Mouse (Mus musculus): ENCODE measurements around the gene Smox. TPM values are rescaled to one million over a fixed set of nuclear protein-coding genes. Genes with fewer than 3 reads are reported as not detected.

Smox gene
- total and polyA plus RNA-seq, 2 experiments, result 2.8 to 6.0 TPM

DNA sequence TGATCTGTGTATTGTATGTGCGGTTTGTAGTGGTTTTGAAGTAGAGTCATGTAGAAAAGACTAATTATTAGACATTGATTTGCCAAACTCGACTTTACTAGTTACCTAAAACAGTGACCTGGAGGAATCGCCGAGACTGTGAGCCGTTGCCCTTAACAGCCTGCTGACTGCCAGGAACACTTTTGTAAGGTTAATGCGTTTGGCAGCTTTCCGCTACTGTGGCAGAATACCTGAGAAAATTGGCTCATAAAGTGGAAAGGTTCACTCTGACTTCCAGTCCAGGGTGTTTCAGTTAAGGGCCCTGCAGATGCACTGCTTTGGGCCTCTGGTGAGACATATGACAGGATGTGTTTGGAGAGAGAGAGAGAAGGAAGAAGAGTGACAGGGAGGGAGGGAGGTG lies 40.0 kb downstream of the Smox start:
- Histone ChIP-seq H3K36me3 (ENCODE audit: control insufficient read depth, insufficient read depth, low read length) (no peaks in the 10 kb centered on the region), H3K9ac (ENCODE audit: low read depth, low read length) (no peak overlapping the region), H3K4me3 (ENCODE audit: insufficient read depth, low read depth, low read length) (no peak overlapping the region), H3K27ac (replicated peaks; ENCODE audit: insufficient read depth, low read depth, low read length) (no peak overlapping the region), H3K79me2 (ENCODE audit: control insufficient read depth, insufficient read depth, low read length) (no peaks in the 10 kb centered on the region), H3K27me3 (ENCODE audit: control insufficient read depth, insufficient read depth, low read length) (no peaks in the 10 kb centered on the region), H3K4me1 (ENCODE audit: control insufficient read depth, insufficient read depth, low read length) (no peaks in the 10 kb centered on the region)
- TF ChIP-seq POLR2A (IDR thresholded peaks at IDR 0.05; ENCODE audit: extremely low read depth, insufficient read depth, low read length), result no peak
- TF ChIP-seq CTCF (IDR thresholded peaks at IDR 0.05; ENCODE audit: low read depth, low read length), result no peak
- DNase-seq (ENCODE audit: extremely low read depth, low read depth, low spot score), result peak; percentile 16
- WGBS, result 68% methylated on average over 7 of the region's 7 CpGs

DNA sequence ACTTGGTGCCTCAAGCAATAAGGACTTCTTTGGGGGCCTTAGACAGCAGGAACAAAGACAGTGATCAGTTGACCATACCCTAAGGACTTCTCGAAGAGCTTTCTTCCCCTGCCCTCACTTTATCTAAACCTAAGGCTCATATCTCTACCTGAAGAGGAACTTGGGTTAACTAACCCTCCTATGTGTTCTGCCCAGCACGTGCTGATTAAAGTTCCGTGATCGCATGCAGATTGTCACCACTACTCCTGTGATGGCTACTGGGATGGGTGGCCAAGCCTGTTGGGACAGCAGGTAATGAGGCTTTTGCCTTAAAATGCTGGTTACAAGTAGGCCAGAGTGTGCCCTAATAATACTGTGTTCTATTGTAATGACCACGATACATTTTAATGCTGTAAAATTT lies 43.9 kb downstream of the Smox start:
- no peaks in the 10 kb centered on the region for H3K36me3 ChIP-seq (ENCODE audit: control insufficient read depth, insufficient read depth, low read length)
- no peak for TF ChIP-seq CTCF (IDR thresholded peaks at IDR 0.05; ENCODE audit: low read depth, low read length)
- H3K27me3 ChIP-seq (ENCODE audit: control insufficient read depth, insufficient read depth, low read length), result no peaks in the 10 kb centered on the region
- H3K4me1 ChIP-seq (ENCODE audit: control insufficient read depth, insufficient read depth, low read length), result peaks cover 2% of the 10 kb centered on the region; the same call in 1 of the 2 replicates
- no peak overlapping the region for H3K27ac ChIP-seq (replicated peaks; ENCODE audit: insufficient read depth, low read depth, low read length)
- 93% methylated on average over 5 of the region's 5 CpGs for WGBS
- no peak for DNase-seq (ENCODE audit: extremely low read depth, low read depth, low spot score)
- no peaks in the 10 kb centered on the region for H3K79me2 ChIP-seq (ENCODE audit: control insufficient read depth, insufficient read depth, low read length)
- H3K4me3 ChIP-seq (ENCODE audit: insufficient read depth, low read depth, low read length), result no peak overlapping the region
- no peak overlapping the region for H3K9ac ChIP-seq (ENCODE audit: low read depth, low read length)

DNA sequence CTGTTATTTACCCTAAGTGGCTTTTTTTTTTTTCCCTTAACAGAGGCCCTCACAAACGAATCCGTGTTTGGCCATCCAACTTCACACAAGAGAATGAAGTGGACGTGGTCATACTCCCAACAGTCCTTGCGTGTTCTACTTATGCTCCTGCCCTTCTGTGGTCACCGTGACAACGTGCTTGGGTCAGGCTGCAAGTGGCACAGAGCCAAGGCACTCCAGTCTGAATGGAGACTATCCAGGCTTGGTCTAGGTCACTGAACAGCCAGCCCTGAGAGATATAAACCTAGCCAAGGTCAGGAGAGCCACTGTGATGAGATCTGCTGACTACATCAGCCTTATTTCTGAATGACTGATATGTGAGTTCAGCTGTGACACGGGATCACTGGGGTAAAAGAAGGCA lies 47.0 kb downstream of the Smox start:
- H3K27me3 ChIP-seq (ENCODE audit: control insufficient read depth, insufficient read depth, low read length), result no peaks in the 10 kb centered on the region
- no peaks in the 10 kb centered on the region for H3K36me3 ChIP-seq (ENCODE audit: control insufficient read depth, insufficient read depth, low read length)
- no peak for TF ChIP-seq CTCF (IDR thresholded peaks at IDR 0.05; ENCODE audit: low read depth, low read length)
- TF ChIP-seq POLR2A (IDR thresholded peaks at IDR 0.05; ENCODE audit: extremely low read depth, insufficient read depth, low read length), result no peak
- H3K27ac ChIP-seq (replicated peaks; ENCODE audit: insufficient read depth, low read depth, low read length), result no peak overlapping the region
- DNase-seq (ENCODE audit: extremely low read depth, low read depth, low spot score), result peak; percentile 72
- H3K4me1 ChIP-seq (ENCODE audit: control insufficient read depth, insufficient read depth, low read length), result peaks cover 3% of the 10 kb centered on the region; the same call in 1 of the 2 replicates
- H3K9ac ChIP-seq (ENCODE audit: low read depth, low read length), result no peak overlapping the region
- WGBS, result 24% methylated on average over 7 of the region's 7 CpGs
- no peak overlapping the region for H3K4me3 ChIP-seq (ENCODE audit: insufficient read depth, low read depth, low read length)
- H3K79me2 ChIP-seq (ENCODE audit: control insufficient read depth, insufficient read depth, low read length), result no peaks in the 10 kb centered on the region

GRCm38 (mm10) chr2:131539780-131540179 lies 48.5 kb downstream of the Smox start:
- TF ChIP-seq POLR2A (IDR thresholded peaks at IDR 0.05; ENCODE audit: extremely low read depth, insufficient read depth, low read length), result no peak
- TF ChIP-seq CTCF (IDR thresholded peaks at IDR 0.05; ENCODE audit: low read depth, low read length), result no peak
- WGBS, result 88% methylated on average over 6 of the region's 6 CpGs

DNA sequence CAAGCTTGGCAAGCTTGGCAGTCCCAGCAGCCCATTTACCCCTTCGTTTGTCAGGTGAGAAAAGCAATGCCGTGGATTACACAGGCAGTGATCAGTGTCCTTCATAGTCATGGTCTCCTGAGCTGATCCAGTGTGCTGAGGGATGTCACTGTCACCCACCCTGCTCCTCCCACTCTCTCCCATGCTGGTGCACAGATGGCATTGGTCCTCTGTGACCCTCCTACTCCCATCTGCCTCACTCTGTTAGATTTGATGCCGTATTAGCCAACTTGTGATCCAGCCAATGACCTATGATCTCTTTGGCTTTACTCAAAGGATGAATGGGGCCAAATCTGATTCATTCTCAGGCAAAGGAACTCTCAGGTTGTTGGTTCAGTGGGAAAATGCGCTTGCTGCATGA lies 50.4 kb downstream of the Smox start:
- DNase-seq (ENCODE audit: extremely low read depth, low read depth, low spot score), result peak; percentile 84
- WGBS, result 16% methylated on average over 4 of the region's 4 CpGs
- Histone ChIP-seq H3K27ac (replicated peaks; ENCODE audit: insufficient read depth, low read depth, low read length) (no peak overlapping the region), H3K4me1 (ENCODE audit: control insufficient read depth, insufficient read depth, low read length) (peaks cover 3% of the 10 kb centered on the region; the same call in 1 of the 2 replicates), H3K27me3 (ENCODE audit: control insufficient read depth, insufficient read depth, low read length) (peaks cover 7% of the 10 kb centered on the region; the same call in 1 of the 2 replicates), H3K9ac (ENCODE audit: low read depth, low read length) (no peak overlapping the region), H3K79me2 (ENCODE audit: control insufficient read depth, insufficient read depth, low read length) (no peaks in the 10 kb centered on the region), H3K4me3 (ENCODE audit: insufficient read depth, low read depth, low read length) (no peak overlapping the region), H3K36me3 (ENCODE audit: control insufficient read depth, insufficient read depth, low read length) (no peaks in the 10 kb centered on the region)
- TF ChIP-seq POLR2A (IDR thresholded peaks at IDR 0.05; ENCODE audit: extremely low read depth, insufficient read depth, low read length) (no peak), CTCF (IDR thresholded peaks at IDR 0.05; ENCODE audit: low read depth, low read length) (no peak)

More at GRCm38 (mm10) chr2:131539780-131540179, 48.5 kb downstream of the Smox start:
- Histone ChIP-seq H3K4me3 (ENCODE audit: insufficient read depth, low read depth, low read length) (no peak overlapping the region), H3K27ac (replicated peaks; ENCODE audit: insufficient read depth, low read depth, low read length) (no peak overlapping the region), H3K4me1 (ENCODE audit: control insufficient read depth, insufficient read depth, low read length) (peaks cover 3% of the 10 kb centered on the region; the same call in 1 of the 2 replicates), H3K36me3 (ENCODE audit: control insufficient read depth, insufficient read depth, low read length) (no peaks in the 10 kb centered on the region), H3K9ac (ENCODE audit: low read depth, low read length) (no peak overlapping the region), H3K79me2 (ENCODE audit: control insufficient read depth, insufficient read depth, low read length) (no peaks in the 10 kb centered on the region), H3K27me3 (ENCODE audit: control insufficient read depth, insufficient read depth, low read length) (no peaks in the 10 kb centered on the region)
- no peak for DNase-seq (ENCODE audit: extremely low read depth, low read depth, low spot score)

DNA sequence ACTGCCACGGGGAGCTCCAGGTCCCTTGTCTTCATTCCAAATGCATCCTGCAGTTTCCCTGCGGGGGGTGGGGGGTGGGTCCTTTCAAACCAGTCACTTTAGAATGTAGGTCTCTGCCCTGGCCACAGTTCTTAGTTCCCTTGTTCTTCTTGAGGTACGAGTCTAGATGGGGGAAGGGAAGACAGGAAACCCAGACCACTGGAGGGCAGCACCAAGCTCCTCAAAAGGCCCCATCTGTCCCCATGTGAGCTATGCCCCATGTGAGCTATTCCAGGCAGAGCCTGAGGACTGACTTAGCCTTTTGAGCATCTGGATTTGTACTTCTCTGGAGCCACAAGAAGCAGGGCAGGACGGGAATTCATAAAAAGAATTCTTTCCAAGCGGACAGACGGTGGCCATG lies 51.2 kb downstream of the Smox start:
- Histone ChIP-seq H3K4me1 (ENCODE audit: control insufficient read depth, insufficient read depth, low read length) (peaks cover 3% of the 10 kb centered on the region; the same call in 1 of the 2 replicates), H3K9ac (ENCODE audit: low read depth, low read length) (no peak overlapping the region), H3K79me2 (ENCODE audit: control insufficient read depth, insufficient read depth, low read length) (no peaks in the 10 kb centered on the region), H3K4me3 (ENCODE audit: insufficient read depth, low read depth, low read length) (no peak overlapping the region), H3K27me3 (ENCODE audit: control insufficient read depth, insufficient read depth, low read length) (peaks cover 9% of the 10 kb centered on the region; the same call in 1 of the 2 replicates), H3K27ac (replicated peaks; ENCODE audit: insufficient read depth, low read depth, low read length) (no peak overlapping the region), H3K36me3 (ENCODE audit: control insufficient read depth, insufficient read depth, low read length) (no peaks in the 10 kb centered on the region)
- DNase-seq (ENCODE audit: extremely low read depth, low read depth, low spot score), result no peak
- no peak for TF ChIP-seq POLR2A (IDR thresholded peaks at IDR 0.05; ENCODE audit: extremely low read depth, insufficient read depth, low read length)
- 0 out of 2 replicates have a peak, but pooled peaks have one; percentile 10 for TF ChIP-seq CTCF (IDR thresholded peaks at IDR 0.05; ENCODE audit: low read depth, low read length)
- WGBS, result 51% methylated on average over 6 of the region's 6 CpGs

All from liver, adult 2 months (tissue).